Mouse (Mus musculus): ENCODE results near the gene Polh. TPM values are rescaled to one million over a fixed set of nuclear protein-coding genes. Genes with fewer than 3 reads are reported as not detected.

Gene Polh
- total RNA-seq (2012; rRNA removed): 9.5 and 11.8 TPM in 2 replicates

DNA sequence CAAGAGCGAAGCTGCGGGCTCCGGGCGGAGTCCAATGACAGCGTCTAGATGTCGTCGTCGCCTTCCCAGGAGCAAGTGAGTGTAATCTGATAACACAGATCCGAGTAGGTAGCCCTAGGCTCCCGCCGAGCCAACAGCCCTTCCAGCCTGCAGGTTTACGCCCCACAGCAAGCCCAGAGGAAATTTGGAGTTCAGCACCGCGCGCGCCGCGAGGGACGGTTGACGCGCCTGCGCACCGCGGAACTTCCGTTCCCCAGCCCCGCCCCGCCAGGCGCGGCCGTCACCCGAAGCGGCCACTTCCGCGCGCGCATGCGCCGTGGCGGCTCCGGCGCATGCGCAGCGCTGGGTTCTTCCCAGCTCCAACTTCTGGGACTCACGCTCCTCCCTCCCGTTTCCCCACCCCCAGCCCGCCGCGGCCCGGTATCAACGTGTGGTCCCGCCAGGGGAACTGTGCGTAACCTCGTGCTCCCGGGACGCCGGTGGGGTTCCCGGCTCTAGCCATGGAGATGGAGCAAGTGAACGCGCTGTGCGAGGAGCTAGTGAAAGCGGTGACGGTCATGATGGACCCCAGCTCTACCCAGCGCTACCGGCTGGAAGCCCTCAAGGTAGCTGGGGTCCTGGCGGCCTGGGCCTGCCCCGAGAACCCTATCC, at the start of gene Polh, which contains the start of gene Xpo5:
Polh (minus strand) TSS at position 225 of the 651 bp plus-strand sequence.
Xpo5 (plus strand) TSS at position 362 of the 651 bp plus-strand sequence.
- Histone ChIP-seq H3K9me3 (ENCODE audit: control insufficient read depth, insufficient read depth, low read depth, low read length) (no peaks in the 10 kb centered on the region), H3K36me3 (ENCODE audit: control insufficient read depth, insufficient read depth, low read length, poor library complexity, severe bottlenecking) (peaks cover 26% of the 10 kb centered on the region), H3K9ac (ENCODE audit: insufficient read depth, low read depth, low read length, poor library complexity, severe bottlenecking) (peak within 1 kb of the TSS; percentile 93), H3K4me3 (ENCODE audit: insufficient read depth in 1 of 2, low read depth in 1 of 2, low read length in 2 of 2, poor library complexity in 1 of 2, severe bottlenecking in 1 of 2) (peak within 1 kb of the TSS; percentile 87 to 88), H3K4me1 (ENCODE audit: control insufficient read depth in 2 of 2, insufficient read depth in 2 of 2, low read length in 2 of 2, poor library complexity in 1 of 2) (peaks cover 2% of the 10 kb centered on the region in 2 experiments), H3K27ac (ENCODE audit: insufficient read depth, low read depth, low read length, poor library complexity, severe bottlenecking) (peak within 1 kb of the TSS; percentile 68)
- TF ChIP-seq ZC3H11A (IDR thresholded peaks at IDR 0.05; ENCODE audit: borderline replicate concordance, low read depth, low read length) (no peak), ZNF384 (IDR thresholded peaks at IDR 0.05; ENCODE audit: low read depth, low read length) (no peak), MAFK (IDR thresholded peaks at IDR 0.05; ENCODE audit: insufficient read depth, low read depth, low read length) (no peak), CHD2 (IDR thresholded peaks at IDR 0.05; ENCODE audit: low read depth, low read length) (no peak), HCFC1 (IDR thresholded peaks at IDR 0.05; ENCODE audit: borderline replicate concordance, insufficient read depth, low read length) (peak; percentile 16; the same call in 1 of the 2 replicates)
- peak; percentile 88 for DNase-seq (ENCODE audit: low read depth, low spot score)
- in situ Hi-C loops (cut with MboI; ENCODE audit: low sequenced_read_pairs in 2 of 2, unreplicated experiment in 2 of 2): loop anchor here in 1 of 2 experiments (25.0 kb wide), 1 partner anchor 790 kb away; no protein-coding TSS in a partner anchor

DNA sequence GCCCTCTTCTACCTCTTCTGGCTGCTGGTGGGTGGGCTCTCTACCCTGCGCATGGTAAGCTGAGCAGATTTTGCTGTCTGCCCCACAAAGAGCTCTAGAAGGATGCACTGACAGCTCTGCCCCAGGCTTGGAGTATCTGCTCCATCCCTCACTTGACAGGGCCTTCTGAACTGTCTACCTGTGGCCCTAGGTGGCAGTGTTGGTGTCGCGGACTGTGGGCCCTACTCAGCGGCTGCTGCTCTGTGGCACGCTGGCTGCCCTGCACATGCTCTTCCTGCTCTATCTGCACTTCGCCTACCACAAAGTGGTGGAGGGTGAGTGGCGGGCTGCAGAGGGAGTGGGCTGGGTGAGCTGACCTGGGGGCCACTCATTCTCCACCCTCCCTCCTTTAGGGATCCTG, 48.7 kb upstream of the Polh start:
- Histone ChIP-seq H3K9me3 (ENCODE audit: control insufficient read depth, insufficient read depth, low read depth, low read length) (no peaks in the 10 kb centered on the region), H3K4me1 (ENCODE audit: control insufficient read depth in 2 of 2, insufficient read depth in 2 of 2, low read length in 2 of 2, poor library complexity in 1 of 2) (peaks cover 0 to 17% of the 10 kb centered on the region in 2 experiments; a peak in 2 of 4 replicates), H3K27ac (ENCODE audit: insufficient read depth, low read depth, low read length, poor library complexity, severe bottlenecking) (no peak overlapping the region), H3K4me3 (ENCODE audit: insufficient read depth in 1 of 2, low read depth in 1 of 2, low read length in 2 of 2, poor library complexity in 1 of 2, severe bottlenecking in 1 of 2) (no peak overlapping the region), H3K9ac (ENCODE audit: insufficient read depth, low read depth, low read length, poor library complexity, severe bottlenecking) (no peak overlapping the region), H3K36me3 (ENCODE audit: control insufficient read depth, insufficient read depth, low read length, poor library complexity, severe bottlenecking) (peaks cover 32% of the 10 kb centered on the region)
- in situ Hi-C loops (cut with MboI; ENCODE audit: low sequenced_read_pairs in 2 of 2, unreplicated experiment in 2 of 2): no loop called here
- DNase-seq (ENCODE audit: low read depth, low spot score): no peak
- TF ChIP-seq ZC3H11A (IDR thresholded peaks at IDR 0.05; ENCODE audit: borderline replicate concordance, low read depth, low read length): no peak
- TF ChIP-seq CHD2 (IDR thresholded peaks at IDR 0.05; ENCODE audit: low read depth, low read length): no peak
- TF ChIP-seq HCFC1 (IDR thresholded peaks at IDR 0.05; ENCODE audit: borderline replicate concordance, insufficient read depth, low read length): no peak
- no peak for TF ChIP-seq MAFK (IDR thresholded peaks at IDR 0.05; ENCODE audit: insufficient read depth, low read depth, low read length)
- no peak for TF ChIP-seq ZNF384 (IDR thresholded peaks at IDR 0.05; ENCODE audit: low read depth, low read length)

DNA sequence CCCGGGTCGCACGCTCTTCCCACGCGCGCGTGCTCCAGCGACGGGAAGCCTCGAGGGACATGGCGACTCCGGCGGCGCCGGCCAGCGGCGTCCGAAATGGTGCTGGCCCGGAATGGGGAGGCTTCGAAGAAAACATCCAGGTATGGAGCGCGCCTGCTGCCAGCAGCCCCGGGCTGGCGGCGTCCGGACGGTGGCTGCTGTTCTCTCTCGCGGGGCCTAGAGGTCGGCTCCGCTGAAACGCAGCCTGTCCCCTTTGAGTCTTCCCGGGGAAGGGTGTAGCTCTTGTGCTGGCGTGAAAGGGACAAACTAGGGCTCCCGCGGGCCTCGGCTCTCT, 45.7 kb upstream of the Polh start:
- Histone ChIP-seq H3K36me3 (ENCODE audit: control insufficient read depth, insufficient read depth, low read length, poor library complexity, severe bottlenecking) (peaks cover 59% of the 10 kb centered on the region), H3K4me1 (ENCODE audit: control insufficient read depth in 2 of 2, insufficient read depth in 2 of 2, low read length in 2 of 2, poor library complexity in 1 of 2) (peaks cover 0 to 10% of the 10 kb centered on the region in 2 experiments; a peak in 2 of 4 replicates), H3K27ac (ENCODE audit: insufficient read depth, low read depth, low read length, poor library complexity, severe bottlenecking) (no peak overlapping the region), H3K9ac (ENCODE audit: insufficient read depth, low read depth, low read length, poor library complexity, severe bottlenecking) (peak overlapping the region; percentile 95), H3K9me3 (ENCODE audit: control insufficient read depth, insufficient read depth, low read depth, low read length) (no peaks in the 10 kb centered on the region), H3K4me3 (ENCODE audit: insufficient read depth in 1 of 2, low read depth in 1 of 2, low read length in 2 of 2, poor library complexity in 1 of 2, severe bottlenecking in 1 of 2) (peak overlapping the region; percentile 77 to 91)
- DNase-seq (ENCODE audit: low read depth, low spot score): no peak
- in situ Hi-C loops (cut with MboI; ENCODE audit: low sequenced_read_pairs in 2 of 2, unreplicated experiment in 2 of 2): no loop called here
- no peak for TF ChIP-seq MAFK (IDR thresholded peaks at IDR 0.05; ENCODE audit: insufficient read depth, low read depth, low read length)
- no peak for TF ChIP-seq ZC3H11A (IDR thresholded peaks at IDR 0.05; ENCODE audit: borderline replicate concordance, low read depth, low read length)
- TF ChIP-seq ZNF384 (IDR thresholded peaks at IDR 0.05; ENCODE audit: low read depth, low read length): no peak
- no peak for TF ChIP-seq CHD2 (IDR thresholded peaks at IDR 0.05; ENCODE audit: low read depth, low read length)
- no peak for TF ChIP-seq HCFC1 (IDR thresholded peaks at IDR 0.05; ENCODE audit: borderline replicate concordance, insufficient read depth, low read length)

DNA sequence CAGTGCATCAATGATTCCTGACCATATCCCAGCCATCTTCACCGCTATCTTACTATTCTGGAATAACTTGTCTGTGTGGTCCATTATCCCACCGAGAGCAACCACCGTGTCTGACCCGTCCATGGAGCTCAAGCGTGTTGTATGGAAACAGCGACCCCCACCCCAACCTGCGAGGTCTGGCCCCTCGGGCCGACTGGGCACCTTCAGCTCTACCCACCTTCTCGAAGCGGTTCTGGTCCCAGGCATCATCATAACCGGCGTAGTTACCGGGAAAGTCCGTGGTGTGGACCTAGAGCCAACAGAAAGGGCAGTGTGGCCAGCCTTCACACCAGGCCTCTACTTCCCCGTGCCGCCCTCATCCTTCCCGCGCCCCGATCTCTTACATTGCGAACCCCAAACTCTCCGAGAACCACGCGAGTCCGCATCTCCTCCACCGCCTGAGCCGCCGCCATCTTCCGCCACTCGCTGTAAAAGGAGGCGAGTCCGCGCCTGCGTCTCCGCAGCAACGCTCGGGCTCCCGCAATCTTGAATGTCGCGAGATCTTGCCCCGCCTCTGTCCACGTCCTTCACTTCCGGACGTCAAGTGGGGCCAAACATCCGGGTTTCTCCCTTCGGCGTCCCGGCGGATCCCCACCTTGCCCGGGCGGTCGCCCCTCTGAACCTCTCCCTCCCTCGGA, 45.2 kb upstream of the Polh start, which contains the start of the genes Polr1c and Yipf3:
Polr1c (minus strand) TSS at position 543 of the 677 bp plus-strand sequence.
Yipf3 (plus strand) TSS at position 569 of the 677 bp plus-strand sequence.
- Histone ChIP-seq H3K27ac (ENCODE audit: insufficient read depth, low read depth, low read length, poor library complexity, severe bottlenecking) (peak within 1 kb of the TSS; percentile 20; the same call in 1 of the 2 replicates), H3K9me3 (ENCODE audit: control insufficient read depth, insufficient read depth, low read depth, low read length) (no peaks in the 10 kb centered on the region), H3K4me1 (ENCODE audit: control insufficient read depth in 2 of 2, insufficient read depth in 2 of 2, low read length in 2 of 2, poor library complexity in 1 of 2) (peaks cover 0 to 12% of the 10 kb centered on the region in 2 experiments; a peak in 1 of 4 replicates), H3K4me3 (ENCODE audit: insufficient read depth in 1 of 2, low read depth in 1 of 2, low read length in 2 of 2, poor library complexity in 1 of 2, severe bottlenecking in 1 of 2) (peak within 1 kb of the TSS; percentile 77 to 91), H3K36me3 (ENCODE audit: control insufficient read depth, insufficient read depth, low read length, poor library complexity, severe bottlenecking) (peaks cover 63% of the 10 kb centered on the region), H3K9ac (ENCODE audit: insufficient read depth, low read depth, low read length, poor library complexity, severe bottlenecking) (peak within 1 kb of the TSS; percentile 95)
- in situ Hi-C loops (cut with MboI; ENCODE audit: low sequenced_read_pairs in 2 of 2, unreplicated experiment in 2 of 2): no loop called here
- DNase-seq (ENCODE audit: low read depth, low spot score): peak; percentile 84
- TF ChIP-seq HCFC1 (IDR thresholded peaks at IDR 0.05; ENCODE audit: borderline replicate concordance, insufficient read depth, low read length) (0 out of 2 replicates have a peak, but pooled peaks have one; percentile 30), ZNF384 (IDR thresholded peaks at IDR 0.05; ENCODE audit: low read depth, low read length) (no peak), ZC3H11A (IDR thresholded peaks at IDR 0.05; ENCODE audit: borderline replicate concordance, low read depth, low read length) (no peak), MAFK (IDR thresholded peaks at IDR 0.05; ENCODE audit: insufficient read depth, low read depth, low read length) (no peak), CHD2 (IDR thresholded peaks at IDR 0.05; ENCODE audit: low read depth, low read length) (peak; percentile 97)
